9 mouse cellular contexts compared by ENCODE assay signal in genomic region chr1:168476216-168476897, GRCm38 (mm10). TPM values are rescaled to one million over a fixed set of nuclear protein-coding genes. Genes with fewer than 3 reads are reported as not detected.
A peak's percentile ranks its signal among the peaks of the same experiment; 100 is the strongest.
DNase-seq lines count a peak whose midpoint lies in the region; ATAC-seq and TF ChIP-seq lines count a peak whose summit lies in the region.
"Had no signal": no experiment of that assay in that cellular context is flagged by ENCODE, and none has a peak within 500 bp of the region (broad histone marks: within the 10 kb centered on the region; RNA-seq: fewer than 3 reads in every experiment).

No protein-coding gene starts in this region.

- 0 out of 2 replicates have a peak, but pooled peaks have one; percentile 28 for ATAC-seq in lung, embryonic 16.5 days (ENCODE audit: low read depth)
- peak; percentile 75 for ATAC-seq in embryonic facial prominence, embryonic 14.5 days (ENCODE audit: low read depth)

- no peaks in the 10 kb centered on the region for H3K27me3 ChIP-seq in lung, embryonic 16.5 days (ENCODE audit: control insufficient read depth, insufficient read depth, low read depth, low read length)
- no peaks in the 10 kb centered on the region for H3K27me3 ChIP-seq in embryonic facial prominence, embryonic 14.5 days (replicated peaks; ENCODE audit: control insufficient read depth, insufficient read depth, low read length)
- no peaks in the 10 kb centered on the region for H3K27me3 ChIP-seq in hindbrain, embryonic 10.5 days (ENCODE audit: insufficient read depth, poor library complexity, severe bottlenecking)
- H3K27me3 ChIP-seq in myocyte (ENCODE audit: control insufficient read depth, insufficient read depth, insufficient read length) = no peaks in the 10 kb centered on the region

- WGBS in lung, embryonic 16.5 days = 42% methylated on average over 14 of the region's 14 CpGs
- 42% methylated on average over 14 of the region's 14 CpGs for WGBS in embryonic facial prominence, embryonic 14.5 days
- WGBS in hindbrain, embryonic 10.5 days = 58% methylated on average over 14 of the region's 14 CpGs

- H3ac ChIP-seq in myocyte (ENCODE audit: control insufficient read depth, insufficient read length) = no peak overlapping the region

- H3K4me3 ChIP-seq in lung, embryonic 16.5 days (ENCODE audit: low read length) = no peak overlapping the region
- H3K4me3 ChIP-seq in embryonic facial prominence, embryonic 14.5 days (ENCODE audit: low read depth, low read length) = no peak overlapping the region
- no peak overlapping the region for H3K4me3 ChIP-seq in hindbrain, embryonic 10.5 days
- H3K4me3 ChIP-seq in myocyte = no peak overlapping the region
- H3K4me3 ChIP-seq in layer of hippocampus, adult 2 months = no peak overlapping the region

- no peaks in the 10 kb centered on the region for H3K36me3 ChIP-seq in lung, embryonic 16.5 days (ENCODE audit: control insufficient read depth, insufficient read depth, low read length)
- H3K36me3 ChIP-seq in embryonic facial prominence, embryonic 14.5 days (ENCODE audit: control insufficient read depth, insufficient read depth, low read length) = no peaks in the 10 kb centered on the region
- no peaks in the 10 kb centered on the region for H3K36me3 ChIP-seq in hindbrain, embryonic 10.5 days
- H3K36me3 ChIP-seq in myocyte (ENCODE audit: control insufficient read depth, insufficient read depth) = no peaks in the 10 kb centered on the region

- TF ChIP-seq POLR2A in myocyte (IDR thresholded peaks at IDR 0.05; ENCODE audit: insufficient read length, low read depth) = no peak

- peaks cover 15% of the 10 kb centered on the region for H3K4me1 ChIP-seq in lung, embryonic 16.5 days (replicated peaks; ENCODE audit: control insufficient read depth, insufficient read depth, low read length)
- H3K4me1 ChIP-seq in embryonic facial prominence, embryonic 14.5 days (ENCODE audit: control insufficient read depth, insufficient read depth, low read length) = peaks cover 38% of the 10 kb centered on the region
- H3K4me1 ChIP-seq in hindbrain, embryonic 10.5 days (replicated peaks) = peaks cover 41% of the 10 kb centered on the region

- no peak overlapping the region for H3K9ac ChIP-seq in lung, embryonic 16.5 days (ENCODE audit: low read length)
- no peak overlapping the region for H3K9ac ChIP-seq in embryonic facial prominence, embryonic 14.5 days (ENCODE audit: low read depth, low read length)
- H3K9ac ChIP-seq: liver, embryonic 14.5 days had no signal

- H3K4me2 ChIP-seq in lung, embryonic 16.5 days (ENCODE audit: low read depth, low read length) = no peak overlapping the region
- H3K4me2 ChIP-seq in embryonic facial prominence, embryonic 14.5 days (ENCODE audit: low read depth, low read length) = peak overlapping the region; percentile 43
- peak overlapping the region; percentile 38 for H3K4me2 ChIP-seq in myocyte (ENCODE audit: low read depth)

- TF ChIP-seq CTCF in layer of hippocampus, adult 2 months (conservative IDR thresholded peaks at IDR 0.05) = no peak

- no peaks in the 10 kb centered on the region for H3K9me3 ChIP-seq in lung, embryonic 16.5 days (ENCODE audit: control insufficient read depth, low read length)
- no peaks in the 10 kb centered on the region for H3K9me3 ChIP-seq in embryonic facial prominence, embryonic 14.5 days (ENCODE audit: control insufficient read depth, low read length)
- no peaks in the 10 kb centered on the region for H3K9me3 ChIP-seq in hindbrain, embryonic 10.5 days

- no peaks in the 10 kb centered on the region for H3K79me2 ChIP-seq in myocyte (ENCODE audit: control insufficient read depth, insufficient read depth)

- DNase-seq in lung, postnatal 36 days = no peak
- peak; percentile 78 for DNase-seq in embryonic facial prominence, embryonic 14.5 days (ENCODE audit: low spot score)
- peak; percentile 13 for DNase-seq in hindbrain, embryonic 10.5 days (ENCODE audit: low spot score)
- no peak for DNase-seq in layer of hippocampus, adult 9-11 months
- no peak for DNase-seq in cerebellum, adult 11 months
- no peak for DNase-seq in layer of hippocampus, adult 2 months (ENCODE audit: low spot score in 2 of 2)

- no peak overlapping the region for H3K27ac ChIP-seq in lung, embryonic 16.5 days (ENCODE audit: low read length)
- peak overlapping the region; percentile 24; the same call in 1 of the 2 replicates for H3K27ac ChIP-seq in embryonic facial prominence, embryonic 14.5 days (replicated peaks; ENCODE audit: low read depth, low read length)
- H3K27ac ChIP-seq in hindbrain, embryonic 10.5 days = peak overlapping the region; percentile 71
- no peak overlapping the region for H3K27ac ChIP-seq in layer of hippocampus, adult 2 months
- H3K27ac ChIP-seq: liver, embryonic 14.5 days had no signal

TF ChIP-seq in myocyte, 11 proteins besides CTCF, POLR2A, EP300 and RAD21:
- TF ChIP-seq TCF3 (IDR thresholded peaks at IDR 0.05; ENCODE audit: insufficient read length, low read depth) = no peak
- no peak for TF ChIP-seq SRF (IDR thresholded peaks at IDR 0.05; ENCODE audit: control insufficient read depth, insufficient read length, low read depth)
- TF ChIP-seq MYOG (IDR thresholded peaks at IDR 0.05; ENCODE audit: control insufficient read depth in 1 of 3, insufficient read depth in 1 of 3, insufficient read length in 2 of 3, low read depth in 2 of 3) = no peak
- no peak for TF ChIP-seq MAX (IDR thresholded peaks at IDR 0.05; ENCODE audit: low read depth)
- TF ChIP-seq TCF12 (IDR thresholded peaks at IDR 0.05; ENCODE audit: insufficient read depth, poor library complexity, severe bottlenecking) = no peak
- no peak for TF ChIP-seq REST (IDR thresholded peaks at IDR 0.05; ENCODE audit: insufficient read depth, insufficient read length)
- TF ChIP-seq POLR2AphosphoS2 (IDR thresholded peaks at IDR 0.05; ENCODE audit: insufficient read length, low read depth) = no peak
- no peak for TF ChIP-seq CEBPB (IDR thresholded peaks at IDR 0.05; ENCODE audit: insufficient read depth, poor library complexity, severe bottlenecking)
- TF ChIP-seq E2F4 (IDR thresholded peaks at IDR 0.05; ENCODE audit: insufficient read depth) = no peak
- TF ChIP-seq USF1 (IDR thresholded peaks at IDR 0.05; ENCODE audit: low read depth) = no peak
- TF ChIP-seq MYOD1 (IDR thresholded peaks at IDR 0.05; ENCODE audit: control insufficient read depth in 1 of 3, insufficient read length in 2 of 3, low read depth in 2 of 3) = no peak

RNA-seq across cellular contexts. Expression of gene Pbx1, which starts 44.3 kb away (rescaled TPM):
- 34.0 and 34.3 TPM in 2 replicates for polyA plus RNA-seq in lung, embryonic 16.5 days (2015; fragmentation: Nextera tagmentation; extraction: Ambion mirVana)
- 30.5 and 34.7 TPM in 2 replicates for polyA plus RNA-seq in embryonic facial prominence, embryonic 14.5 days (2014; fragmentation: Nextera tagmentation; extraction: Ambion mirVana)
- 34.4 and 35.4 TPM in 2 replicates for polyA plus RNA-seq in hindbrain, embryonic 10.5 days (2016; fragmentation: Nextera tagmentation; extraction: Ambion mirVana)
- polyA plus RNA-seq in myocyte (2012; fragmentation: generic; extraction: Trizol) = 11.4 TPM
- 100 to 1,000 TPM; 120 to 123 TPM for total RNA-seq in layer of hippocampus, adult 2 months (2021)

Comparison
In these comparisons a context has a peak if more than half of its experiments do, and no peak if none do; other contexts are left out.
1. H3K27ac ChIP-seq: peak in embryonic facial prominence, embryonic 14.5 days (single experiment) and hindbrain, embryonic 10.5 days (single experiment); none in lung, embryonic 16.5 days (single experiment) and layer of hippocampus, adult 2 months (single experiment).
2. DNase-seq: peak in embryonic facial prominence, embryonic 14.5 days (single experiment) and hindbrain, embryonic 10.5 days (single experiment); none in lung, postnatal 36 days (single experiment), layer of hippocampus, adult 9-11 months (single experiment), cerebellum, adult 11 months (single experiment) and layer of hippocampus, adult 2 months (0 of 2).